Mouse (Mus musculus) urinary bladder, adult 2 months (tissue): ENCODE results near the gene B3galt1. TPM values are rescaled to one million over a fixed set of nuclear protein-coding genes. Genes with fewer than 3 reads are reported as not detected.

ENCODE experiments used
- DNase-seq: peaks from one replicate; pipeline ENCODE4 v3.0.0; 2022; ENCODE audit warnings: low spot score
- polyA plus RNA-seq: library from polyadenylated mRNA; depleted of rRNA; stranded (reverse); fragments of >200 nt; gene quantifications from 2 replicates; pipeline ENCODE4 v1.2.3, GENCODE M21; 2012; rRNA removed

B3galt1 gene
- 2.3 and 3.7 TPM in 2 replicates for polyA plus RNA-seq

DNA sequence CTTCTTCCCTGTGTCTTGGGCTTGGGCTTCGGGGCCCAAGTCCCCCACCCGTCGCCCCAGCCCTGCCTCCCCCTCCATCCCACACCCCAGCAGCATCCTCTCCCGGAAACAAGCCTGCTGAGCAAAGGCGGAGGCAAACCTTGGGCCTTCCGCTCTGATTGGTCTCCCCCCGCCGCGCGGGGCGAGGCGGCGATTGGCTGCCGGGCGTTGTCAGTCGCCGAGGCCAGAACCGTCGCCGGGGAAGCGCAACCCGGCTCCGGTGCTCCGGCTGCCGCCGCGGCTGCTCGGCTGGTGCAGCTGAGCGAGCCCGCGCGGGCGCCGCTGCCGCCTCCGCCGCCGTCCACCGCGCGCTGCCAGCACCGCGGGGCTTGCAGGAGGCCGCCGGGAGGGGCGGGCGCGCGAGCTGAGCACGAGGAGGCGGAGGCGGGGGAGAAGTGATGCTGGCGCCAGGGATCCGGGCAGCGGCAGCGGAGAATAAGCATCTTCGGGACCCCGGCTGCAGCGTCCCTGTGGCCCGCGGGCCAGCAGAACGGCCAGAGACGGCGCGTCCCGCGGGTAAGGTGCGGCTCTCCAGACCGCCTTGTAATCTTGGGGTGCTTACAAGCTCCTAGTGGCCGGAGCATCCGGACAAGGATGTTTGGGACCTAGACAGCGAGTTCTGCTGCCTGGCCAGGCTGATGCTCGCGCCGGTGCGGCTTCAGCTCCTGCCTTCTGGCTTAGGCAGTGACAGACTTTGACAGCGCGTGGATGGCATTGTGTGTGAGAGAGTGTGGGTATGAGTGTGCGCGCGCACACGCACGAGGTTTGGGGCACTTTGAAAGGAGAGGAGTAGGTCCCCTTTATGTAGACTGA, at the start of gene B3galt1:
Gene B3galt1, plus strand, starts transcription at position 392 of the 852 bp plus-strand sequence.
- peak; percentile 68 for DNase-seq

DNA sequence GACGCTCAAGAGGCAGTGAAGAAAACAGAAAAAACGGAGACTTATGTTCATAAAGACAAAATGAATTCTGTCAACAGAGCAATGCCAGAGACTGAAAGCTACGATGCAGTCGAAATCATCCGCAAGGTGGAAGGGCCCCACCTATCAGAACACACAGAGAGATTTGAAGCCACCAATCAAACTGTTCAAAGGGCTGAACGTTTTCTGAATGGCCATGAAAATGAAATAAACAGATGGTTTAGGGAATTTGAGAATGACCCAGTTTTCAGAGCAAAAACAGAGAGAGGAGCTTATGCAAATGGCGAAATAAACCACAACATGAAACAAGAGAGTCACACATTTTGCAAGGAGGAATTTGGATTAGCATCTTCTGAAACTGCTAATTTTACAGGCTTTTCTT, 49.3 kb upstream of the B3galt1 start:
- no peak for DNase-seq

DNA sequence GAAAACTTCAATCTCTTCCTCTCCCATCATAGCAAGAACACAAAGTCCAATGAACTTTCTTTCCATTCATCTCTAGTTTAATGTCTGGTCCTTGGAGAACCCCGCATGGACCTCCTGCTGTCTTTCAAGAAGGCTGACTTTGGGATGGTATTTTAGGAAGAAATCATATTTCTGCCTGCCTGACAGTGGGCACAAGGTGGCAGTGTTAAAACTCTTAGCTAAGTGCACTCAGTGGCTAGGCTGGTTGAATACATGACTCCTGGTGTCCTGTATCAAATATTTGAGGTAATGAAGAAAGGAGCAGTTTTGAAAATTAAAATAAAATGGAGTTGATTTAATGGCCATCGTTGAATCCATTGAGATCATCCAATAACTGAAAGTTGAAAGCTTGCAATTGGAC, 30.3 kb upstream of the B3galt1 start:
- no peak for DNase-seq

DNA sequence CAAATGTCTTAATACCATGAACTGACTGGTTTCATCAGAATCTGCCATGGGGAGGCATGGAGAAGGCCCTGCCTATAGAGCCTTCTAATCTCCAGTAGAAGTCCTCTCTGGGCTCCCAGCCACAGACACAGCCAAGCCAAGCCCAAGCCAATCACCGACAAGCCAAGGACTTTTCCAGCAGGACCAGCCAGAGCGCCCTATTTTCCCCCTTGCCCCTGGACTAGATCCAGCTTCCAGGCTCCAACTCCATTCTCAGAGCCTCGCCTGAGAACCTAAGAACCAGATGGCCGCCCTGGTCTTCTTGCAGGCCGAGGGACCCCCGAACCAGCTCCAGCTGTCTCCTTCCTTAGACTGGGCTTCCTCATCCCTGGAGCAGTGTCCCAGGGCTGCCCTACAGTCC, 26.2 kb upstream of the B3galt1 start:
- DNase-seq, result no peak

DNA sequence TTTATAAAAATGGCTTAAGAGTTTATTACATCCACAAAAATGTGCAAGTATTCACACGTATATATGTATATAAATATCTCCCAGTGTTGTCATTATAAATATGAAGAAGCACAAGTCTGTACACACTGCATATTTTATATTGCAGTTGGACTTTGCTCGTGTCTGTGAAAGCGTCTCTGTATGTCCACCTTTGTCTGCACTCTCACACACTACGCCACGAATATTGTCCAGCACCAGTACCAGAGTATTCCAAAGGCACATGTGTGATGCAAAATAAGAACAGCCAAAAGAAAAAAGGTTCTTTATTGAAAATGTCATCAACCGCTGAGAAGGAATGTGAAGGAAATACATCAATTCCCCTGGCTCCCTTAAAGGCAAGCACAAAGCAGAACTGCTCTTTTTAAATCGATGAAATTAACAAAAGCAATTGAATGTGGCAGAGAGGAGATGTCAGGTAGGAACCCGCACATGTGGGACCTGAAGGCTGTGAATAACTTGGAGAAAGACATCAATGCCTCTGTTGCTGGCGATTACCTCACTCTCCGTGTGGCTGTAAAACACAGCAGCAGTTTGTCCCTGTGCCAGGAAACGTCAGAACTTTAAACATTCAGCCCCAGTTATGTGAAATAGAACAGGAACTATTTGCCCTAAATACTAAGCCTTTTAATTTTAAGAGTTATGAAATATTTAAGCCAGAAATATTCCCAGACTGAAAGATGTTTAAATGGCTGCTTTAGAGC, 23.5 kb upstream of the B3galt1 start:
- no peak for DNase-seq

DNA sequence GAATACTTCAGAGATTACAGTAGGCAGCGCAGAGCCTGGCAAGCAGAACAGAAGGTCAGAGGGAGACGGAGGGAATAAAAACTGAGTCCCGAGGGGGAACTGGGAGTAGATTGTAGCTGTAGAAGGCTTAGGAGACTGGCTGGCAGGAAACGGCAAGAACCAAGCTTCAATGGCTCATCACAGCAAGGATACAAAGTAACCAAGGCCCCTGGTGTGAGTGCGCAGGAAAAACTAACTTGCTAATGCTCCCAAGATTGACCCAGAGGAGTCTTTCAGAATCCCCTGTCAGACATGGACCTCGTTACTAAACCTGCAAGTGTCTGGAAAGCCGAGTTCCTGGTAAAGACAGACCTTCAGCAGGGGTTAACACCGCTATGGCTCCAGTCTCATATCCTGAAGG, 21.2 kb upstream of the B3galt1 start:
- DNase-seq, result no peak

DNA sequence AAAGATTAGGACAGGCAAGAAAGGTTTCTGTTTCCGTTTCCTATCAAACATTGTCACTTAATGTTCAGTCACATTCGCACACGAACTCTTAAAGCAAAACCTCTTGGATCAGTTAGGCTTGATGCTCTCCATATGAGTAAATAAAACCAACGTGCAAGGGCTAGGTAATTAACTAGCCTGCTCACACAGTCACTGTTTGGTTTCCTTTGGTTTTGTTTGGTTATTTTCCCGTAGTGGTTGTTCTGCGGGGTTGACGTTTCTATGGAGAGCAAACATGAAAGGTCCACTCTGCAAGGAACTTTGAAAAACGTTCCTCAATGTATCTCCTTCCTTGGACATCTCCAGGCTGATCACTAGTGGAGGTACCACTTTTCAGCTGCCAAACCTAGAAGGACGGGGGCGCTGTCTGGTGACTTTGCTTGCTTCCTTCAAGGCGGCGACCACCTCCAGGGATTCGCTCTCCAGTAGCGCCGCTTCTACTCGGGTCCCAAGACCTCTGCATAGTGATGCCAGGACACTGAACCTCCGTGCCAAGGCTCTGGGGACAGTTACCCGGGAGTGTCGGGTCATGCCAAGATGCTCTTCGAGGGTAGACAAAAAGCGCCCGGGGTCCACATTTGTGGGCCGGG, 706 bp upstream of the B3galt1 start:
- peak; percentile 21 for DNase-seq

DNA sequence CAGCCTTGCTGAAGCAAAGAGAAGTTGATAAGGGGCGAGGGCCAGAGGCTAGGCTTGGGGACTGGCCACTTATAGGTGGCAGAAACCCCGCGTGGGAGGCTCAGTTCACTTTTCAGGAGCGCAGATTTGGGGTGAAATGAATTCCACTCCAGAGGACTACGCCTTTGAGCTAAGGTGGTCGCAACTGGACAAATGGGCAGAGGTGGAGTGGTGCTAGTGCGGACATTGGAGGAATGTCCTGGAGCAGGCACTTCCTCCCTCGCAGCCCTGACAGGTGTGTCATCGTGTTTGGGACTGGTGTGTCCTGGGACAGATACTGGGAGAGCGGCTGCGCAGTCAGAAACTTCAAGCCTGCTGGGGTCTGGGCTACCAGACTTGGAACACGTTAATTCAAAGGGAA, 895 bp downstream of the B3galt1 start:
- DNase-seq, result peak; percentile 19

DNA sequence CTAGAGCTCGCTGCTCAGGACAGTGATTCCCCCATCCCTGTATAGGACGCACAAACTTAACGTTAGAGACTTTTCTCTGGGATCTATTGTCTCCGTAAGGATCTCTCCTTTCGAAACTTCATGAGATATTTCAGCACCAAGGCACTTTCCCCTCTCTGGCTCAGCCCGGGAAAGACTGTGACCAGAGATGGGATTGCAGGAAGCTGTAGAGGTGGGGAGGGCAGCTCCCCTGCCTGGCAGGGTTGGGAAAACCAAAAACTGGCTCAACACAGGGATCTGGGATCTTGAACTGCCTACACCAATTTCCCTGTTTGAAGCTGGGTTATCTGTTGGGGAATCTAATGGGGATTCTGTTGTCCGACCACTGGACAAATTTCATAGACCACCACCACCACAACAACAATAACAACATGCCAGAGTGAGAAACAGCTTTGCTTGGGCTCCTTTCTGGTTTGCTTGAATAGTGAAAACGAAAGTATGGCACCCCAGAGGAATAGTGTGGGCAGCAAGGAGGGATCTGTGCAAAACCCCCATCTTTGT, 1.5 kb downstream of the B3galt1 start:
- DNase-seq, result no peak

DNA sequence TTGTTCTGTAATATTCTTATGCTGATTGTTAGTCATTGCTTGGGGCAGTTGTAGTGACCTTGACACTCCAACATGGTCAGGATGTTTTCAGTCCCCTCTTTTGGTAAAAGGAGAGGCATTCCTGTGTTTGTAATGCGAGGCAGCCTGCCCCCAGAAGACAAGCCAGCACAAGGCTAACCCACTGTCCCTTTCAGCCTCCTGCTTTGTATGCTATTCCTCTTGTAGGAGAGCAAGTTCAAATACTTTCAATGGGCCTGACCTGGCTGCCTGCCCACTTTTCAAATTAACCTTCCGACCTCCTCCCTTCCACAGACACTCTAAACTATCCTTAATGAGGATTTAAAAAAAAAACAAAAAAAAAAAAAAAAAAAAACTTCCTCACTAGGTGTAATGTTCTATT, 11.0 kb downstream of the B3galt1 start:
- no peak for DNase-seq

DNA sequence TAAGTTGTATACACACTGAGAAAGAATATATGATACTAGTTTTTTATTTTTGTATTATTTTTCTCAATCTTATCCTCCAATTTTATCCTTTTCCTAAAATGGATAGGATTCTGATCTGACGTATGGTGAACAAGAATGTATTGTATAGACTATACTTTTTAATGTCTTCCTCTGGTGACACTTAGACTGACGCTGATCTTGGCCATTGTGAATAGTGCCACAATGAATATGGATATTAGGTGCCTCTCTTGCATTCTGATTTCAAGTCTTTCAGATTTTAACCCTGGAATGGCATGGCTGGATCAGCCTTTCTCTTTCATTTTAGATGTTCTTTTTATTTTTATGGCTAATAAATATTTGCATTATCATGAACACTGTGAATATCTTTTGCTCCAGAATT, 17.4 kb downstream of the B3galt1 start:
- no peak for DNase-seq

DNA sequence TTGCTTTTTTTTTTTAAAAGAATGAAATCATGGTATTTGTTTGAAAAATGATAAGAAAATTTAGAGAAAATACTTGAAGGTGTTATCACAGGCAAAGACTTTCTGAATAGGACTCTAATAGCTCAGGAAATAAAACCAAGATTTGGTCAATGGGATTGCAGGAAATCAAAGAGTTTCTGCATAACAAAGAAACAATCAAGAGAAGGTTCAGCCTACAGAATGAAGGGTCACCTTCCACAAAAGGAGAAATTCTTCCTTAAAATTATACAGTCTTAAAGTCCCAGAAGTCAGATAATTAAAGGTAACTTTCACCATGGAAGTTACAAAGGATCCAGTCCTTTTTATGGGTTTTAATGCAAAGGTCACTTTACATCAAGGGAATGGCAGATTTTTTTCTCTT, 24.7 kb downstream of the B3galt1 start:
- no peak for DNase-seq

DNA sequence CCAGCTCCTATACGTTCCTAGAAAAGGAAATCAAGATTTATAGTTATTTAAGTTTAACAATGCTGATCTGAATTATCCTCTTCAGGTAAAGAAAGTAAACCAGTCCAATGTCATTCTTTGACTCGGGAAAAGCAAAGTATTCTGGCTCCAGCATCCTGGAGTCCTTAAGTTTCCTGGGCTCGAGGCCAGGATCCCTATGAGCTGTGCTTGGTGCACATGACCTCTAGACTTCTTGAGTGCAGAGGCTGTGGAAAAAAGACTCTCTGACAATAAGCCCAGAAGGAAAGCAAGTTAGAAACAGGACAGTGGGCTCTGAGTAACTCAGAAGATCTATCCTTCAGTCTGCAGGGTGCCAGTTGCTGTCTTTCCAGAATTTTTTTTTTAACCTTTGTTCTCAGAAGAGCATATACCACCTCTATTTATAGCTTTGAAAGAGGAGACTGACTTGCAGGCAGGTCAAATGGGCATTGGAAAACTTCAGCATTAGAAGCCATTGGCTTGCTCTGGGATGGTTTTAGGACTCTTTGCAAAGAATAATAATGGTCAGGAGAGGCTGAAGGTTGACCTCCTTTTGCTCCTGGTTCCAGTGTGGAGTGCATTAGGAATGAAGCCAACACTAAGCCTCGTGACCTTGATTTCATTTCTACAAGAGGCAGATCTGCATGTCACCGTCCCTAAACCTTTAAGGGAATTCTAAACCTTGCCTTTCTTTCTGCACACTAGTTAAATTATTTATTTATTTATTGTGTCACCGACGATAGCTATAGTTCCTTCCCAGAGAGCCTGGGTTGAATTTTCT, 26.4 kb downstream of the B3galt1 start:
- no peak for DNase-seq

DNA sequence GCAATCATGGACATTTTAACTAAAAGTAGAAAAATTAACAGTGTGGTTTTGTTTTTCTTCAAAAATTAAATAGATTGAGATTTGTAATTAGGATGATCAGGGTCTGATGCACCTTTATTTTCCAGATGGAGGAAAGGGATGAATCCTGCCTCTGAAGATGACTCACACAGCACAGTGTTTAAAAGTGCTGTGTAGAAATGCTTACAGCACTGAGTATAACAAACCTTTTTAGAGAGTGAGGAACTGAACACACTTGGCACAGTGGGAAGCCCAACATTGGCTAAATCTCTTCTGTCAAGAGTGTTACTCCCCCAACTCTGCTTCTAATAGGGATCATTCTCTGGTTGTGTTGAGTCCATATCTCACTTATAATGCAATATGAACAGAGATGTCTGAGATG, 57.2 kb downstream of the B3galt1 start:
- DNase-seq, result no peak

DNA sequence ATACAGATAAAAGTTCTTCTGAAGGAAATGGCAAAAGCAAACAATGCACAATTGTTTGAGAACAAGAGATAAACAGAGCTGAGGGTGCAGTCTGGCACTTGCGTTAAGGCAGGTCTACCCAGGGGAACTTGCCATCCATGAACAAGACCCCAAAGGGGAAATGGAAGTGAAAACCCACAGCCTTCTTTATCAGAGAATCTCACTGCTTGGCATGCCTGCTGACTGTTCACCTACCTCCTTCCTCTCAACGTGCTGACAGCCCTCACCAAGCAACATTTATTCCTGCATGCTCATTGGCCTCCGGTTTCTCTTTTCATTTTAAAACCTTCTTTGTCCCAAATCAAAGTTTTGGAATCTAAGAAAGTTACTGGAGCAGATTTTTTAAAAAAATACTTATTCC, 62.0 kb downstream of the B3galt1 start:
- no peak for DNase-seq

DNA sequence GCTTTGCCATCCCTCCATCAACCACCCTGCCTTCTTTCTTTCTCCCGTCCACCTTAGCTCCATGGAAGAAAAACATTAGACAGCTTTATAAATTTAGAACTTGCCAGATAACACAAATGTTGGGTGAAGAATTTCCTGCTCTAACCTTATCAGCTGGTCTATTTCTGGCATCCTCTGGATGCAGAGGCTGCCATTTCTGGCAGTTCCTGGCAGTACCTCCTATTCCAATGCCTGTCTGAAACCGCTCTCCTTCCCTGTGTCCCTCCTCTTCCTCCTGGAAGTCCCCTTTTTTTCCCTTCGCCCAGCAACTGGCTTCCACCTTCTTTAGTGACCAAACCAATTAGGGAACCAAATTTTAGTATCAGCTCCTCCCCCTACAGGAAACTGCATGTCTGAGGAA, 62.6 kb downstream of the B3galt1 start:
- DNase-seq, result no peak

DNA sequence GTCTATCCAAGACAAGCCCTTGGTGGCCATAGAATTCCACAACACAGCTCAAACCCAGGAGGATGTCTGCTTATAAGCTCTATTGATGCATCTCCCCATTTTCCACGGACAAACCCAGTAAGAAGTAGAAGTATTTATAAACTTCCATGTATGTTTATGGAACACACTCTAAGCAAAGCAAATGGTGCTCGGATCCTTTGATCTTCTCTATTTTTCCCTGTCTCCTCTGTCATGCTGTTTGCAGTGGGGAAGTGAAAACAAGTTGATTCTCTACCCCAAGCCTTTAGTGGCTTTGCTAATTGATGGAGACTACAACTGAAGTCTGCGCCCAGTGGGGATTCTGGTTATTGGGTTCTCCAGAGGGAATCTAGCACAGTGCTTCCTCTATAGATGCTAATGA, 89.2 kb downstream of the B3galt1 start:
- no peak for DNase-seq

DNA sequence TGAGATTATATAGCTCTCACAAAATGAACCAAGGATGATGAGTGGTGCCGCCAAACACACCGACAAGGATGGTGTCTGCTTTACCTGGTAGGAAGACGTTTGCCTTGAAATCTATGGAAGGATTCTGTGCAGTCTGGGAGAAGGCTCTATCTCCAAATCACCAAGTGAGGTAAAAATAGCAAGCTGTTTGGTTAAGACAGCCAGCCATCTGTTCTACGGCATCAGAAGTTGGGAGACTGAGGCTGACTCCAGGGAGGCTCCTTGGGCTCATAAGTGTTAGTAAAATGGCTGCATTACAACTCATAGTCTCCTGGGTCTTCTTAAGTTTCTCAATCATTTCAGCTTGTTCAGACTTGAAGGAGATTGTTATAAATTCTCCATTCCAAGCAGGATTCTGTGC, 91.7 kb downstream of the B3galt1 start:
- no peak for DNase-seq

DNA sequence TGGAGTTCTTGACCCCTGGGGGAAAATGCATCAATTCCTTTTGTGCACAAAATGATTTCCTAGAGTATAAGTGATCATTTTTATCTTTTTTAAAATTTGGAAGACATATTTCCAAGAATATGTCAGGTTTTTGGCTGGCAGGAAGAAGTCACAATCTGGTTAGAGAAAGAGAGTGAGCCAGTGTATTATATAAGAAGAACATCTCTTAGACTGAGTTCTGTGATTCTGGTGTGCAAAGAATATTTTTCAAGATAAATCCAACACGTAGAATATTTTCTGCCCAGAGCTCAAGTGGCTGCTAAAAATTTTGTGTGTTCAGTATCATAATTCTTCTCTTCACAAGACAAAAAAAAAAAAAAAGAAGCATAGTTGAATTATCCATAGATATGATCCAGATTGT, 92.4 kb downstream of the B3galt1 start:
- no peak for DNase-seq

DNA sequence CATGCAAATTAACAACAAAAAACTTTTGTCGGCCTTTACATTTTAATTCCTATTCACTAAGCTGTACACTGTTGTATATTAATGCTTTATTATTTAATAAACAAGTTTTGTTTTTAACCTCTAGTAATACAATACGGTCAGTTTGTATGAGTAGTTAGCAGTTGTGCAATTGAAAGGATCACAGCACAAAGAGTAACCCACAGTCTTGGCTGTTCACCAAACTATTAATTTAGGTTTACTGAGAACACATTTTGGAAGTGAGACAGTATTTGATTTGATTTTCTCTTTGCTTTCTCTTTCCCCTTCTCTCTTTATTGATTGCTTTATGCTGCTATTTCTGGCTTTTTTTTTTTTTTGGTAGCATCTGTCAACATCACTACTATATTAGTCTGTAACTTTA, 106.0 kb downstream of the B3galt1 start:
- no peak for DNase-seq

DNA sequence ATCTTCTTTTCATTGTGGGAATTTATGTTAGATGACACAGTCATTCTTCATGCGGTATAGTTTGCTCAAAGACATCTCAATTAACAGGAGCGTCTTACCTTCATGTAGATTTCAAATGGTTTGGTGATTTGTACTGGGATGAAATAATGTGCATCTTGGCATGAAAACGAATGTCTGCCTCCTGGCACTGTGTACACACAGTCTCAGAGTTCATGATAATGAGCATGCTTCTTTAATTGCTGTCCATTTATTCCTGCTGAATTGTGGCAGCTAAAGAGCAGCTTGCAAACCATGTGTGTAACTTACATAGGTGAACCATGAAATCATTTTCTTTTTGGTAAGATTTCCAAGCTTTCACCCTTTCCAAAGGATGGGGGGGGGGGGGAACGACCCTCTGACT, 112.0 kb downstream of the B3galt1 start:
- DNase-seq, result no peak

DNA sequence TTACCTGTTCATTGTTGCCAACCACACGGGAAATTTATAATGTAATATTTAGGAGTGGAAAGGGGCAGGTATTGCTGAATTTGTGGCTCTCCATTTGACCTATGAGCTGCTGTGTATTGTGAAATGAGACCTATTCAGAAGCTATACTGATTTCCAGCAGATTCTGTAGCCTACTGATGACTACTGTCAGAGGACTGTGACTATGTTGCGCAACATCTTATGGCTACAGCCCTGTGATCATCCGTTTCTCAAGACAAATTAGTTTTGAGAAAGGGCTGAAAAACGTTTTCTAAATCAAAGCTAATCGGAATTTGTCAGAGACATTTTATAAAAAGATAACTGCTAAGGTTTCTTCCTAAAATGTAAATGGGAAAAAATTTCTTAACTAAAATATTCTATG, 158.6 kb downstream of the B3galt1 start:
- no peak for DNase-seq
